Mouse (Mus musculus) regulatory T cell (primary cell): ENCODE results near the gene Pax2.
"Not testable (repeated sequence)": the region's sequence is repeated elsewhere in the genome, so short reads cannot be mapped to it uniquely, and the experiment has no call there.

Source experiments
- in situ Hi-C: fragments of 300-600 bp; cut with MboI, MseI; formaldehyde crosslinking; loops from one replicate; pipeline ENCODE4 v1.15.1; 2025; ENCODE audit warnings: high pct_unique_total_duplicates

Gene Pax2

DNA sequence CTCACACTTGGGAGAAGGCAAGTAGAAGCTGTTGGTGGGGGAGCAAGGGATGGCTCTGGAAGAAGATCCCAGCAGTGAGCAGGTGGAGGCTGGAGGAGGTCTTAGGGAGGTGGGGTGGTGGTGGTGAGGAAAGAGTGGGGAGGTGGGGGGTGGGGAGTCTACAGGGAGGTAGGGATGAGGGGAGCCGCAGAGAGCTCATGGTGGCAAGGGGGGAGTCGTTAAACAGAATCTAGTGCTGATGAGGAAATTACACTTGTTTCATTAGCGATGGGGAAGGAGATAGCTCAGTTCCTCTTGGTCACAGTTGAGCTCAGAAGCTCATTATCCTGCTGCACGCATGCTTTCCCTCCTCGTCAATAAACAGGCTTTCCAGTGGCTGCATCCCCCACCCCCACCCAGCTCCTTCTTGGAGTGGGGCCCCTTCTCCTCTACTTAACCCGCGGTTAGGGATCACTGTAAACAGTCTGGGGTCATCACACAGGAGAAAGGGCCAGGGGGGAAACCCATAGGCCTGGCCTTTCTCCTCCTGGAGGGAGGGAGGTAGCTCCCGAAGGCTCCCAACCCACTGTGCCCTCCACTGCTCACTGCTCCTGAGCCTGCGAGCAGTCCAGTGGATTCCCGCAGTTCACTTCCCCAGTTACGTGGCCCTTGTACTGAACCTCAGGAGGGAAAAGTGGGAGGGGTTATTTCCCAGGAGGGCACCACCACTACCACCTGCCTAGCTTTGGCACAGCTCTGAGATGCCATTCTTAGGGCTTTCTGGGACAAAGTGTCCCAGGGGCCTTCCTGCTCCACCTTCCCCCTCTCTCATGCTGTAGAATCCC is 78.6 kb downstream of the Pax2 start:
- in situ Hi-C loops = loop anchor here (10.0 kb wide), 1 partner anchor 1230 kb away; no protein-coding TSS in a partner anchor

DNA sequence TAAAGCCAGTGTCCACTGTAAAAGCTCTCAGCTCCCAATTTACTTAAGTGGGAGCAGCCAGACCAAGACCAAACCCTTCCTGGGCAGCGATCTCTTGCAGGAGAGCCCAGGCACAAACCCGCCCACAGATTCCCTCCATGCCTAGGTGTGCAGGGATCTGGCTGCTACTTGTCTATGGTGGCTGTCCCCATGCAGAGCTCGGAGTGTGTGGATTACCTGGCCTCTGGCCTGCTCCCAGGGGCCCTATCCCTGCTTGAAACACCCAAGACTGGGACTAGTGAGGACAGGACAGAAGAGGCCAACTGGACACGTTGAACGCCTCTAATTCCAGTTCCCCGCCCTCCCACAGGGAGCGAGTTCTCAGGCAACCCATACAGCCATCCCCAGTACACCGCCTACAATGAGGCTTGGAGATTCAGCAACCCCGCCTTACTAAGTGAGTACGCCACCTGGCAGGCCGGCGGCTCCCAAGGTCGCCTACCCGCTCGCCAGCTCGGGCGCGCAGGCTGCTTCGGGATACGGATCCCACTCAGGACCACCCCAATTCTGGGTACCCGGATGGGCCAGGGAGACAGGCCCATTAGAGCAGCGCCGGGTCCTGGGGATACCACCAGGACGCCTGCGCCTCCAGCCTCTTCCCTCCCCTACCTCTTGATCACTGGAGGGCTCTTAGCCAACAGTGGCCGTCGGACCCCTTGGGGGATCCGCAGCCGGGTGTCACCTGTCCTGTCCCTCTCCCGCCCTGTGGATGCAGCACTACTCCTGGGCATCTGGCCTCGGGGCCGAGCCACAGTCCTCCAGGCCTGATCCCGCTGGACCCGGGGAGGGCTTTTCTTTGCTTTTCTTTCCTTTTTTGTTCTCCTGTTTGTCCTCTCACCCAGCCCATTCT is 79.4 kb downstream of the Pax2 start:
- in situ Hi-C loops = loop anchor here (10.0 kb wide), 1 partner anchor 1230 kb away; no protein-coding TSS in a partner anchor

DNA sequence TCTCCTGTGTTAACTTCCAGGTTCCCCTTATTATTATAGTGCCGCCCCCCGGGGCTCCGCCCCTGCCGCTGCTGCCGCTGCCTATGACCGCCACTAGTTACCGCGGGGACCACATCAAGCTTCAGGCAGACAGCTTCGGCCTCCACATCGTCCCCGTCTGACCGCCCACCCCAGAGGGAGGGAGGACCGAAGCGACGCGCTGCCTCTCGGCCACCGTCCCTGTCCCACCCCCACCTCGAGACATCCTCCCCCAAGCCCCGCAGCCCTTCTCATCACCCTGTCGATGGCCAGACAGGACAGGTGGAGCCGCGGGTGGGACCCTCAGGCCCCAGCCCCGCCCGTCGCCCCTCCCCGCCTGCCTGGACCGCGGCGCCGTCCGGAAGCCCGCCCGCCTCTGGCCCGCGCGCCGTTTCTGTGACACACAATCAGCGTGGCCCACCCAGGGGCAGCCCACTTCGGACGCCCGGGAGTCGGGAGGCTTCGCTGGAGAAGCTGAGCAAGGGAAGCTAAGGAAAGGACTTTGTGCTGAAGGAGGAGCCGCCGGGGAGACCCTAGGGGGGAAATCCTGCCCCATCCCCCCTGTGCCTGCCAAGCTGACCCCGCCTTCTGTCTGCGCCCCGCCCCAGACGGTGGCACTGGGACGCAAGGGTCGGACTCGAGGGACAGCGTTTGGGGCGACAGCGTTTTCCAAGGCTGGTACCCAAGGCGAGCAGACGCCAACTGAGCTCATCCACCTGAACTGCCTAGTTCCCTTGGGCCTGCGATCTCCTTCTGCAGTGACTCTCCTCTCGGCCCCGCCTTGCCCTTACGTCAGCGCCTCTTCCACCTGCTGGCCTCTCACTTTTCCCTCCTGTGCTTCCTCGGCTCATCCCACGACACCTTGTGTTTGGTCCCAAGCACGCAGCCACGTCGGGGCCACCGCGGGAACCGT is 80.4 kb downstream of the Pax2 start:
- in situ Hi-C loops = loop anchor here (10.0 kb wide), 1 partner anchor 1231 kb away; no protein-coding TSS in a partner anchor

DNA sequence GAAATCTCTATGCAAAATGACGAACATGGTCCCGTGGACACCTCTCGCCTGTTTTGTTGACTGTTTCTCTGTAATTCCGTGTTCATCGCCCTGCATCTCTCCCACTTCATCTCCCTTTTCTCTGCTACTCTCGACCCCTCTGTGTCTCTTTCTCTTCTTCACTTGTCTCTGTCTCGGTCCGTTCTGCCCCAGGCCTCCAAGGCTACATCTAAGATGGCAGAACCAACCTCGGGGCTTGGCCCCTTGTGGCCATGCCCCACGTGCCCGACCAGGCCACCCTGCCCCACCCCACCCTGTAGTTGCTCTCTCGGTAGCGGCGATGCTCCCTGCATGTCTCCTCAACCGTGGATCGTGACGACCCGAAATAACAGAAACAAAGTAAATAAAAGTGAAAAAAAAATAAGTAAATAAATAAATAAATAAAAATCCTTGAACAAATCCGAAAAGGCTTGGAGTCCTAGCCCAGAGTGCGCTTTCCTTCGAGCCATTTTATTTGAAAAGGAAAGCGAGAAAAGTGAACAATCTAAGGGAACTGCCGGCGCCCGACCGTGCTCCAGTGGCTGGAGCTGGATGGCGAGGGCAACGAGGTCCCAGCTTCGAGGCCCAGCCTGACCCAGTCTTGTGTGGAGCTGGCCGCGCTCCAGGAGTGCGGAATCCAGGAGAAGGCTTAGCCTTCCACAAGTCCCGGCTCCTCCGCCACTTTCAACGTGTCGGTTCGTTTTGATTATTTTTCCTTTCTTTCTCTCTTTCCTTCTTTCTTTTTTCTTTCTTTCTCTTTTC is 81.8 kb downstream of the Pax2 start:
- in situ Hi-C loops = loop anchor here (10.0 kb wide), 1 partner anchor 1233 kb away; no protein-coding TSS in a partner anchor

DNA sequence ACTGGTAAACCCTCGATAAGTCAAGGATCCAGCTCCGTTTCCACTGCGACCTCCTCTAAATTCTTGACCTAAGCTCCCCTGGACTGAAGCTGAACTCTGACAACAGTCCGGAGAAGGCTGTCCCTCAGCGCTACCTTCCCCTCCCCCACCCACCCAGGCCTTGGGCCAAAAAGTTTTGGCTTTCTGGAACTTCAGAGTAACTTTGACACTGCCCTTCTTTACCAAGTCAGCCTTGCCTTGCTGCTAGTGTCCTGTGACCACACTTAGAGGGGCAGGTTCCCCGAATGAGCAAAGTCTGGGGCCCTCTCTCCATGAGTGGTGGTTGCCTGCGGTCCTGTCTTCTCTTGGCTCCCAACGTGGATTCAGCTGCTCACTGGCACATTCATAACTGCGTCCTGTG is 82.5 kb downstream of the Pax2 start:
- in situ Hi-C loops = loop anchor here (10.0 kb wide), 1 partner anchor 1234 kb away; no protein-coding TSS in a partner anchor

DNA sequence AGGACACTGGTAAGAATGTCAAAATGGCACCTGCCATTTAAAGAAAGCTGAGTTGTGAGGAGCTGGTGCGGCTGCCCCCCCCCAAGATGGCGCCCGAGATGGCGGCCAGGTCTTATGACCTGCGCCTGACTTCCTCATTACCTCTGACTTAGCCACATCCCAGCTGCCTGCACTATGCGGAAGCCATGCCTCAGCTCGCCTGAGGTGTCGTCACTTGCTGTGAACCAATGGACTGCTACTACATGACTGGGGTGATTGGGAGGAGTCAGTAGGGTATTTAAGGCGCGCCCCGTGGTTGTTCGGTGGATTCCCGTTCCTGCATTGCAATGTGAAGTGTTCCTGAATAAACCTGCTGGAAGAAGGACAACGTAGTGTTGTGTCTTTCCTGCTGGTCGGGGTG is 86.8 kb downstream of the Pax2 start:
- in situ Hi-C loops = not testable (repeated sequence)

DNA sequence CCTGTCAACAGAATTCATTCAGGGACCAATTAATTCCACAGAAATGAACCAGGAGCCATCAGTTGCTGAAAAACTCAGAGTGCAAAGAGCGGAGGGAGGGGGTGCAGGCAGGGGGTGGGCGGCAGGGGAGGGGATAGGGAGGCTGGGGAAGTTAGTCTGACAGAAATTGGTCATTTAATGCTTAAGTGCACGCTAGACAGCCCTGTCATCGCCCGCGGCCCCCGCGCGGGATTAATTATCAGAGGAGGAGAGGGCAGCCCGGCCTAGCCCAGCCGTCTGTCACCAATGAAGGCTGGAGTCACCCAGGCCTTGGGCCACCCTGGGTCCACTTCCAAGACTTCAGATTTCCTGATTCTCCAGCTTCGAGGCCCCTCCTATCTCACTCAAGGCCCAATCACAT is 93.6 kb downstream of the Pax2 start:
- in situ Hi-C loops = no loop called here

DNA sequence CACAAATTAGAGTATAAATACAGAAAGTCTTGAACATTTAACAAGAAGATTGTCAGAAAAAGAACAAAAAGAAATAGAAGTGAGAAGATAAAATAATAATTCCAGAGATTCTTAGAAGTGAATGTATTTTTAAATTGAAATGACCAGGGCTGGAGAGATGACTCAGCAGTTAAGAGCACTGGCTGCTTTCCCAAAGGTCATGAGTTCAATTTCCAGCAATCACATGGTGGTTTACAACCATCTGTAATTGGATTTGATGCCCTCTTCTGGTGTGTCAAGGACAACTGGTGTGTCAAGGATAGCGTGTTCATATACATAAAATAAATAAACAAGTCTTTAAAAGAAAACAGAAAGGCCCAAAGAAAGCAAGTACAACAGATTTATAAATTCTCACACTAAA is 102.8 kb downstream of the Pax2 start:
- in situ Hi-C loops = no loop called here

DNA sequence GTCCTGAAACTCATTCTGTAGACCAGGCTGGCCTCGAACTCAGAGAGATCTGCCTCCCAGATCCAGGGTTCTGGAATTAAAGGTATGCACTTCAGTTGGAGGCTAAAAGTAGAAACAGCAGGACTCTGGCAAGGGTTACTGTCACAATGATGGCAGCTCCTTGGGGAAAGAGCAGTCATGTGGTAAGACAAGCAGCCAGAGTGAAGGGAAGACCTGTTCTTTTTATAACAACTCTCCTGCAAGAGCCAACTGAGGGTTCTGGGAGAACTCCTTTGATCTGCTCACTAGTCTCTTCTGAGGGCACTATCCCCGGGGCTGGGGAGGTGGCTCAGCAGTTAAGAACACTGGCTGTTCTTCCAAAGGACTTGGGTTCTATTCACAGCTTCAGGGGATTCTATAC is 112.9 kb downstream of the Pax2 start:
- in situ Hi-C loops = no loop called here

DNA sequence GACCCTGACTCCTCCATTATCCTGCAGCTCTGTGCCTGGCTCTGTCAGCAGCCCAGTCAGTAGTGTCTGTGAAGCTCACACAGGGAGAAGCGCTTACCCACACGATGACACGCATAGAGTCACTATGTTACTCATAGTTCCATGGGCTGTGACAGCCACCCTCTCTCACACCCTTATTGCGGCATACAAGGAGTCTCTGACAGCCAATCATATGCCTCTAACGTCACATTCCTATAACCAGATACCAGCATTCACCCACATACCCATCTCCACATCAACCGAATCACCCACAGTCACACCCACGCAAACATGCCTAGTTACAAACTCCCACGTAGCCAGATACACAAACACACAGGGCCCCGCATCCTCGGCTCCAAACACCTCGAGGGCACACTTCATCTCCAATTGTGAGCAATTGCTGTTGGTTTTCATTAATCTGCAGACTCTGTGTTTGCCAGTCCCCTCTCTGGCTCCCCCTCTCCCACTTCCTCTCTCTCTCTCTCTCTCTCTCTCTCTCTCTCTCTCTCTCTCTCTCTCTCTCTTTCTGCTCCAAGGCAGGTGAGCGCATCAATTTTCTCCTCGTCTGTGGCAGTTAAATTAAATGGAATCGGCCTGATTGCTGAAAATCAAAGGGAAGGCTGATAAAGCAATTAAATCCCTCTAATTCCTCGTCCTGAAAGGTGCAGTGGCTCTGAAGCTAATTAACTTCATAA is 118.5 kb downstream of the Pax2 start:
- in situ Hi-C loops = no loop called here

DNA sequence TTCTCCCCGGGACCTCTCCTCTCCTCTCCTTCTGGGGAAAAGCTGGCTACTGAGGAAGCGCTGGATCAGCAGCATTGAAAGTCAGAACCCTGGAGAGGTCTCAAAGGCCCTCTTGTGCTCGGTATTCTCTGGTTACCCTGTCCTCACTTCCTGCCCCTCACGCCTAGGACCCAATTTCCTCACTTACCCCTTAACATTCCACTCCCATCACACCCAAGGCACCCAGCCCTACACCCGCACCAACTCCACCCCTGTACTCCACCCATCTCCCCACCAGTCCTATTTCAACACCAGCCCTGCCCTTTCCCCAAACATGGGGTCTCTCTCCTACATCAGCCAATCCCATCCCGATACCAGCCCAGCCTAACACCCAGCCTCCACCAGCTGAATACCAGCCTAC is 119.1 kb downstream of the Pax2 start:
- in situ Hi-C loops = no loop called here

DNA sequence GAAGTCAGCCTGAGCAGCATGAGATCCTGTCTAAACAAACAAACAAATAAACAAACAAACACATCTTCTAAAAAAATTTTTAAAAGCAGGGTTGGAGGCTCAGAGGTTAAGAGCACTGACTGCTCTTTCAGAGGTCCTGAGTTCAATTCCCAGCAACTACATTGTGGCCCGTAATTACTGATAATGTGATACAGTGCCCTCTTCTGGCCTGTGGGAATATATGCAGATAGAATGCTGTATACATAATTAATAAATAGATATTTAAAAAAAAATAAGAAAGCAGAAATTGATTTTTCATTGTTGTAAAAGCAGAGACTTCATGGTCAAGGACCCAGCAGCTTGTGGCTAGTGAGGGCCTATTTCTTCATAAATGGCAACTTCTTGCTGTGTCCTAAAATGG is 119.9 kb downstream of the Pax2 start:
- in situ Hi-C loops = no loop called here

DNA sequence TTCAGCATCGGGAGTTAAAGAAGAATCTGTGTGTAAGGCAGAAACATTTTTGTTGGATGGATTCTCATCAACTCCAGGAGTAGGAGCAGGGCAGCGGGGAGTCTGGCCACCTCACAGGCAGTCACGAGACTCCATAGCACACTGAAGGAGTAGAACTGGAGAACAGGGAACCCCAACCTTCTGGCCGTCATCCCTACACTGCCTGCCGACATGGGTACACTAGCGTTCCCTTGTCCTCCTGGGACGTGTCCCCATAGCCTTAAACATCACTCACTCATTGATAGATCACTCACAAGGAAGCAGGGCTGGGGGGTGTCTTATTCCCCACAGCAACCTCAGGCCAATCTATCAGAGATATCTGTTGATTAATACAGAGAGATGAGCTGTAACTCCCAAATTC is 120.7 kb downstream of the Pax2 start:
- in situ Hi-C loops = no loop called here

DNA sequence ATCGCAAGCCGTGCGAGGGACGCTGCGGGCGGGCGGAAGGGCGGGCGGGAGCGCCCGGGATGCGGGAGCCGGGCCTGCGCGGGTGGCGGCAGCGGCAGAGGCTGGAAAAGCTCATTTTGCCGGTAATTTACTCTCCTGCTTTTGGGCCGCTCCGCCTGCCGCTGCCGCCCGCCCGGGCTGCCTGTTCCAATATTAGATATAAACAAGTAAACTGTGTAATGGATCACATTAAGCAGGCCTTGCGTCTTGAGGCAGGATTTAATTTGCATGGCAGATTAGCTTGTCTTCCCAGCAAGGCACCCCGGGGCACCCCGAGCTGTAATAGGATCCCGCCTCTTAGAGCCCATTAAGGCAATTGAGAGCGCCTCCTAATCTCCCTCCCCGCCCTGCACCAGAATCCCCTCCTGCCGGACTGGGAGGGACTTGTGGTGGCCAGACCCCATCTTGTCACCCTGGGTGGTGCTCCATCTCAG is 126.7 kb downstream of the Pax2 start:
- in situ Hi-C loops = loop anchor here (5.0 kb wide), 1 partner anchor 295 kb away; no protein-coding TSS in a partner anchor

DNA sequence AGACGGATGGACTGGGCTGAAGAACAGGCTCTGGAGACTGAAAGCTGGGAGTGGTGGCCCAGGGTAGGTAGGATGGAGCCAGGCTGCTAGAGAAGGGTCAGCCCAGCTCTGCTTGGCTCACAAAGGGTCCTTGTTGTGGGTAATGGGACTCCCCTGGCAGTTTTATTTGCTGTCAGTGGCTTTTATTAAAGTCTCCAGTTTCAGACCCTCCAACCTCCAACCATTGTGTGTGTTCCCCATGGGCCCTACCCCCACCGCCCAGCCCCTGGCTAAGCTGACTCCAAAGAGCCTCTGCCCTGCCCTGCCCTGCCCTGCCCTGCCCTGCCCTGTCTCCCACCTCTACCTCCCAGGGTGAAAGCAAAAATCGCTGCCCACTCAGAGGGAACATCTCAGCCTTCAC is 128.5 kb downstream of the Pax2 start:
- in situ Hi-C loops = loop anchor here (5.0 kb wide), 1 partner anchor 297 kb away; no protein-coding TSS in a partner anchor

DNA sequence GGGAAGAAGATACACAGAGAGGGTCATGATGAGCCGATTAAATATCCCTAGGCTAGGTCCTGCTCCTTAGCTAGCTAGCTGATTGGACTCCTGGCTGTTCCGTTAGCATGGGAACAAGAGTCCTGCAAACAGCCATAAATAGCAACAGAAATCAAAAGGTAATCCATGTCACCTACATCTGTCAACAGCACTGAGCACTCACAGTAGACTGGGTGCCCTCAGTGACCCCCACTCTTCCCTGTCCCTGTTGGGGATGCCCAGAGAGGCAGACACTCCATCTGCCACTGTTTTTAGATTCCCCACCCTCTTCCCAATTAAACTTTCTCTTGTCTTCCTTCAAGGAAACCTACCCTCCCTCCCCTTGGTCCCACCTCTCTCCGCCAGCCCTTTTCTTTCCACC is 130.6 kb downstream of the Pax2 start:
- in situ Hi-C loops = no loop called here
